19 mouse cellular contexts compared by ENCODE assay signal in the genomic region with DNA sequence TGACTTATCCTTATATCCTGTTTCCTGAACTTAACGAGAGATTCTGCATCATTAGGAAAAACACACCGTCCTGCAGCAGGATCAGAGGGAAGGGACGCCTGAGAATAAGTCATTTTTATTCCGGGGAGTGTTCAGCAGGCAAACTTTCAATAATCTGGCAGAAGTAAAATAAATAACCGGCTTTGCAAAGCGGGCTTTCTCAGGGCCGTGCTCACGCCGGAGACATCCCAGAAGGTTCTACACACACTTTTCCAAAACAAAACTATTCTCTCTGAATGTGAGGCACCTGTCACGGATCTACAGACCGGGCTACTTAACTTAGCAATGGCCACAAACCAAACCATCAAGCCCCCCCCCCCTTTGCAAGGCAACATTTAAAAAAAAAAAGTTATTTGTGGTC.
"Had no signal": no experiment of that assay in that cellular context is flagged by ENCODE, and none has a peak within 500 bp of the region (broad histone marks: within the 10 kb centered on the region; RNA-seq: fewer than 3 reads in every experiment).

No protein-coding gene starts in this region.

- H3K27me3 ChIP-seq: neural tube, embryonic 13.5 days; neural tube, embryonic 15.5 days; stomach, embryonic 15.5 days had no signal

- H3K36me3 ChIP-seq: midbrain, embryonic 10.5 days; midbrain, embryonic 12.5 days; neural tube, embryonic 13.5 days; neural tube, embryonic 15.5 days; stomach, embryonic 15.5 days had no signal

- ATAC-seq: midbrain, embryonic 16.5 days had no signal

- H3K4me1 ChIP-seq: stomach, embryonic 15.5 days had no signal

- H3K9ac ChIP-seq: lung, embryonic 14.5 days; midbrain, embryonic 12.5 days; neural tube, embryonic 13.5 days; neural tube, embryonic 15.5 days; stomach, embryonic 15.5 days had no signal

- H3K4me3 ChIP-seq: midbrain, embryonic 10.5 days; midbrain, embryonic 12.5 days; myocyte; neural tube, embryonic 13.5 days; neural tube, embryonic 15.5 days; stomach, embryonic 15.5 days had no signal

- H3K9me3 ChIP-seq: midbrain, embryonic 10.5 days; midbrain, embryonic 12.5 days; neural tube, embryonic 13.5 days; neural tube, embryonic 15.5 days; stomach, embryonic 15.5 days had no signal

- H3K27ac ChIP-seq: midbrain, embryonic 10.5 days; midbrain, embryonic 12.5 days; neural tube, embryonic 13.5 days; neural tube, embryonic 15.5 days; stomach, embryonic 15.5 days; stomach, postnatal 0 days had no signal

- H3K4me2 ChIP-seq: lung, embryonic 14.5 days; midbrain, embryonic 12.5 days; neural tube, embryonic 13.5 days; neural tube, embryonic 15.5 days; stomach, embryonic 15.5 days had no signal

- DNase-seq: lung, adult 18-20 months; lung, embryonic 14.5 days; lung, postnatal 10 days; lung, postnatal 4 days; midbrain, embryonic 14.5 days; retina, postnatal 1 day; right cerebral cortex, adult 18-20 months; right cerebral cortex, postnatal 25 days; thymus, adult 2 months; thymus, postnatal 25 days; thymus, postnatal 4 days had no signal
